Mouse (Mus musculus) activated CD4-positive, CD25-positive, alpha-beta regulatory T cell, adult 4 months (primary cell): ENCODE results near the gene Ankrd39. TPM values are rescaled to one million over a fixed set of nuclear protein-coding genes. Genes with fewer than 3 reads are reported as not detected.

Source experiments
- ATAC-seq: one replicate; pipeline ENCODE4 v1.8.0; 2017
- polyA plus RNA-seq, 2 experiments: library from polyadenylated mRNA; unstranded; fragments of 100-300 nt; shearing (Covaris generic); gene quantifications; one replicate each; pipeline ENCODE4 v1.2.1; 2017

The Ankrd39 gene
- polyA plus RNA-seq, 2 experiments from 2014 or later: 21.5 to 21.6 TPM

DNA sequence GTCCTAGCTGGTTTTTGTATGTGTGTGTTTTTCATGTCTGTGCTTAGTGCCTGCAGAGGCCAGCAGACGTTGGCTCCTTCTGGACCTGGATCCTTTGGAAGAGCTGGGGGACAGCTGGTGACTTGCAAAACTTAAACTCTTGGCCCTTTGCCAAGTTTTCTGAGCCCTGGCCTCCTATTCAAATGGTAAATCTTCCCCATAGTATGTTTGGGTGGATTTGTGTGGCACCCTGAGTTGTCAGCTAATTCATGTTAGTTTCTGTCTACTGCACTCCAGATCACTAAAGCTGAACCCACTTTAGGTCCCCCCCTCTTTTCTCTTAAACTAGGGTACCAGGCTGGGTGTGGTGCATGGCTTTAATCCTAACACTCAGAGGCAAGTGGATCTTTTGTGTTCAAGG is 18.9 kb downstream of the Ankrd39 start:
- no peak for ATAC-seq

DNA sequence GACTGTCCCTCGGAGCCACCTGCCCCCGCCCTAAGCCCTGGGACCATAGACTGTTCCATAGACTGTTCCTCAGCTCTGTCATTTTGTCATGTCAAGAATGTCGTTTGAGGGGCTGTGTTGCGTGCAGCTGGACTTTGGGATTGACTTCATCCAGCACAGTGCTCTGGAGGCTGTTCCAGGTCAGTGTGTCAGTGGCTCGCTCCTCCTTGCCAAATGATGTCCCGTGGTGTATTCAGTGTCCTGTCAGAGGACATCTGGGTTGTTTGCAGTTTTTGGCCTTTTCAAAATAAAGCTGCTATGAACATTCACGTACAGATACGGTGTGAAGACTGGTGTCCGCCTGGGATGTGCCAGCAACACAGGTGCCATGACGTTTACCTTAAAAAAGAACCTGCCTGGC is 20.3 kb downstream of the Ankrd39 start:
- ATAC-seq: no peak

DNA sequence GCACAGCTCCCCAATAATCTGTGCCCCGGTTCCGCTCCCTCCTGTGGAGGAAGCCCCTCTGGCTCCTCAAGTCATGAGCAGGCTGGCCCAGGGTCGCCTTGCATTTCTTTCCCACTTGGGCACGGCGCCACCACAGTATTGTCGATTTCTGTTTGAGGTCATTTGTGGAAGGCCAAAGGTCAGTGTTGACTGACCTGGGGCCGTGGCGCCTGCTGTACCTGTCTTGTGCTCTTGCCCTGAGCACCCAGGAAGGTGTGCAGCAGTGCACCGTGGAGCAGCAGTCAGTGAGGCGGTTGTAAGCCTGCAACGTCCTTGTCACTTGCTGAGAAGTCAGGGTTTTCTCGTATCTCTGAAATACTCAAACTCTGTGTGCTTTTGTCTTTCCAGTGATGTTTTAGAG is 21.5 kb downstream of the Ankrd39 start:
- ATAC-seq: no peak

DNA sequence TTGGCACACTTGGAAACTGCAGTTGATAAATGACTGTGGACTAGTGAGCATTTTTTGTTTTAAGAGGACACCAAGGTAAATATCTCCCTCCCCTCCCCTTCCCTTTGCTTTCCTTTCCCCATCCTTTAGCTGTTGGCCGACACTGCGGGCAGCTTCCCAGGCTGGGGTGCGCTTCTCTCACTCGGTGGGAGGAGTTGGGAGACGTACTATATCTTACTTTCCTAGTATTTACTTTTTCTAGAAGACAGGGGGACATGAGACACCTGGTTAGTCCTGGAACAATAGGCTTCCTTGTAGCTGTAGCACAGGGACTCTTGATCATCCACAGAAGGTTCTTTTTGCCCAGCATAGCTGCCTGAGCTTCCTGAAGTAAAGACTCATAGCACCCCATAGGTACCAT is 23.2 kb downstream of the Ankrd39 start:
- no peak for ATAC-seq

DNA sequence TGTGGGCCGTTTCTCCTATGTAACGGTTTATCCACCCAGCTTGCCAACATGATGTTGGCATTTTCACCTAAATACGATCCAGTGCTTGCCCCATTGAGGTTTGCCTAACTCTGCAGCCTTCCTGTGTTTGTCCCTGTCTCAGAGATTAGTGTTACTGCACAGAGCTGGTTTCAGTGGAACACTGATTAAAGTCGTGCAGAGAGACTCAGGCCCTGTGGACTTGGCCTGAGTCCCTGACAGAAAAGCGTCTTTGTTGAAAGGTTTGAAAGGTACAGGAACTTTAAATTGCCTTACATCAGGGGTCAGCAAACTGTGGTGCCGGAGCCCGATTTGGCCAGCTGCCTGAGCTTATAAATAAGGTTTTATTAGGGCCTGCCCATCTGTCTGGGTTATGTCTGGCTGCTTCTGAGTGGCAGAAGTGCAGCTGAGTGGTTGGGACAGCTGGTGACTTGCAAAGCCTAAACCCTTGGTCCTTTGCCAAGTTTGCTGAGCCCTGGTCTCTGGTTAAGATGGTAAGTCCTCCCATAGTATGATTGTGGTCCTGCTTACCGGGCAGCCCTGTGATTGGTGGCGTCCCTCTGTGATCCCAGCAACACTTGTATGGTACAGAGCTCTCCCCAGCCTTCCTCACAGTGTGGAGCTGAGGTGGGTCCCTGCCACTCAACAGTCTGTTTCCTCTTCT is 23.8 kb downstream of the Ankrd39 start:
- no peak for ATAC-seq

DNA sequence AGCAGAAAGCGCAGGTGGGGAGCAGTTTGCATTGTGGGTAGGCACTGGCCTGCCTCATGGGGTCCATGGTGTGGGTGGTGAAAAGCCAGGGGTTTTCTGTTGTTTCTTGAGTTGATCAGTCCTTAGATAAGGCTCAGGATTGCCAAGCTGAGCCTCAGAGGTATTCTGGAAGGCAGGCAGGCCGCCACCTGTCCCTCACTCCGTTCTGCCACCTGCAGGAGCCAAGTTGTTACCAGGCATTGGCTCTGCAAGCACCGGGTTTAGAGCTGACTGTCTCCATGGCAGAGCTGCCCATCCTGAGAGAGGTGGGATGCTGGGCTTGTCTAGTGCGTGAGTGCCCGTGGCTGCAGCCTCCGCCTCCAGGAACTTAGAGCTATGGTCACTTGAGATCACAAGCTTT is 25.0 kb downstream of the Ankrd39 start:
- ATAC-seq: no peak

DNA sequence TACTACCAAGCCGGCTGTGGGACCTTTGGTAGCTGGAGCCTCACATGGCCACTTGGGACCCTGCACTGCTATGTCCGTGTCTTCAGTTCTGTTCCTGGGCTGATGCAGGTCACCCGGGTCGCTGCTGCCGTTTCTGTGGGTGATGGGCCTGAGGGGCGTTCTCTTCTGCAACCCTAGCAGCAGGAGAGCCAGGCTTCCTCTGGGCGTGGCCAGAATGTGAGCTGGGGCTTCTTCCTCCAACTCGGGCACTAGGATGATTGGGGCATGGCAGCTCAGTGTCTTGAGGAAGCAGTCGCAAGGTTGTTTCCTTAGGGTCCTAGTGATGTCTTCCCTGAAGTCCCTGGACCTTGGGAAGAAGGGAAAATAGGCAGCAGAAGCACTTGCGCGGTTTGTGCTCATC is 27.6 kb downstream of the Ankrd39 start:
- ATAC-seq: no peak

DNA sequence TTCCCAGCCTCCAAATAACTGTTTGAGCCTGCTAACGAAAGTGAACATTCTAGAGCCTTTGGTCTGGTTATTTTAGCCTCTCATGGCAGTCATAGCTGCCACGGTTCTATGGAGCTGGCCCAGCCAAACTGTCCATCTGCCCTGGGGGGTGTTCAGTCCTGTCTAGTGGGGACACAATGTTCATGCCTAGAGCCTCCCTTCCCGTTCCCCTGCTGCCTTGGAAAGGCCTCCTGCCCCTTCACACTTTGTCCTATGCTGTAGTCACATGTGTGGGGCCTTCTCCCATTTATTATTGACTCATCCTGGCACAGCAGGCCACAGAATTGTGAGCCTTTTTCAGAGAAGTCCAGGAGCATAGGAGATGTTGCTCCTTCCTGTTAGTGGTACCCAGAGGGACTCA is 29.0 kb downstream of the Ankrd39 start:
- no peak for ATAC-seq

DNA sequence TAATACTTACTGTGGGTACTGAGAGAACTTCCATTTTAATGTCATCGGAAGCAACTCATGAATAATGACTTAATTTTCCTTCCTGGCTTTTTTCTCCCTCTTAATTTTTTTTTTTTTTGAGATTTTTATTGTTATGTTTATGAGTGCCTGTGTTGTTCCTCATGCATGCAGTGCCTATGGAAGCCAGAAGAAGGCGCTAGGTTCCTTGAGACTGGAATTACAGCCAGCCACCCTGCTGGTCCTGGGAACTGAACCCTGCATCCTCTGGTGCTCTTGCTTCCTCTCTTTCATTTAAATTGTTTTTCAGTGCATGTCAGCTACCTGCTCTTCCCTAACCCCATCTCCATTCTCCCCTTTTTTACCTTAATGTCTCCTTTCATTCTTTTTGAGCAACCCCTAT is 33.5 kb downstream of the Ankrd39 start:
- ATAC-seq: no peak

DNA sequence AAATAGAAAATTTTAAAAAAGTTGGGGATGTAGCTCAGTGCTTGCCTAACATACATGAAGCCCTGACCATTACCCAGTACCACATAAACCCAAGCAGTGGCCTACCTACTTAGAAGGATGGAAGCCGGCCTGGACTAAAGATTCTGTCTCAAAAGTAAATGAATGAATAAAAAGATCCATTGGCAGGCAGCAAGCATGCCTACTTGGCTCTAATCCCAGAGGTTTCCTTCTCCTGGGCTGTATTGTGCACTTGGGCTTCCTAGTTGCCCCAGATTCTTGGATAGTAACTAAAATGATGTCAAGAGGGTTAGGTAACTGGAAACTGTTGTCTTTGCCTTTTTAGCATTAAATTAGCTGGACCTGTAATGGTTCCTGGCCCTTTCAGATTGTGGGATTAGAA is 33.9 kb downstream of the Ankrd39 start:
- ATAC-seq: no peak

DNA sequence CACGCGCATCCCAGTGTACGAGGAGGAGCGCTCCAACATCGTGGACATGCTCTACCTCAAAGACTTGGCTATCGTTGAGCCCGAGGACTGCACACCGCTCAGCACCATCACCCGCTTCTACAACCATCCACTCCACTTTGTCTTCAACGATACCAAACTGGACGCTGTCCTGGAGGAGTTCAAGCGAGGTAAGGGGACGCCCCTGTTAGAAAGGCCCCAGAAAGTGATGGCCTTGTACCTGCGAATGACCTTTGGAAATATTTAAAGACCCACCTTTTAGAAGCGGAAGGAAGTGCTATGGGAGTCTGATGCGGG is 34.3 kb downstream of the Ankrd39 start:
- no peak for ATAC-seq

DNA sequence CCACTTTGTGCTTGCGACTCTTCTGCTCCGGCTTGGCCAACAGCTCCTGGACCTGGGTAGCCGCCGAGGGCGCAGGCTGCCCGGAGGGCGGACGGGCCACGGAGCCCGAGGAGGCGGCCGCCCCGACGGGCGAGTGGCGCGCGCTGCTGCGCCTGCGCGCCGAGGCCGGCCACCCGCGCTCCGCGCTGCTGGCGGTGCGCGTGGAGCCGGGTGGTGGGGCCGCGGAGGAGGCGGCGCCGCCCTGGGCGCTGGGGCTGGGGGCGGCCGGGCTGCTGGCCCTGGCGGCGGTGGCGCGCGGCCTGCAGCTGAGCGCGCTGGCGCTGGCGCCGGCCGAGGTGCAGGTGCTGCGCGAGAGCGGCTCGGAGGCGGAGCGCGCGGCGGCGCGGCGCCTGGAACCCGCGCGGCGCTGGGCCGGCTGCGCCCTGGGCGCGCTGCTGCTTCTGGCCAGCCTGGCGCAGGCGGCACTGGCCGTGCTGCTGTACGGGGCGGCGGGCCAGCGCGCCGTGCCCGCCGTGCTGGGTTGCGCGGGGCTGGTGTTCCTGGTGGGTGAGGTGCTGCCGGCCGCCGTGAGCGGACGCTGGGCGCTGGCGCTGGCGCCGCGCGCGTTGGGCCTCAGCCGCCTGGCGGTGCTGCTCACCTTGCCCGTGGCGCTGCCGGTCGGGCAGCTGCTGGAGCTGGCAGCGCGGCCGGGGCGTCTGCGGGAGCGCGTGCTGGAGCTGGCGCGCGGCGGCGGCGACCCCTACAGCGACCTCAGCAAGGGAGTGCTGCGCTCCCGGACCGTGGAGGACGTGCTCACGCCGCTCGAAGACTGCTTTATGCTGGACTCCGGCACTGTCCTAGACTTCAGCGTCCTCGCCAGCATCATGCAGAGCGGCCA is 34.9 kb downstream of the Ankrd39 start:
- ATAC-seq: peak; percentile 27

DNA sequence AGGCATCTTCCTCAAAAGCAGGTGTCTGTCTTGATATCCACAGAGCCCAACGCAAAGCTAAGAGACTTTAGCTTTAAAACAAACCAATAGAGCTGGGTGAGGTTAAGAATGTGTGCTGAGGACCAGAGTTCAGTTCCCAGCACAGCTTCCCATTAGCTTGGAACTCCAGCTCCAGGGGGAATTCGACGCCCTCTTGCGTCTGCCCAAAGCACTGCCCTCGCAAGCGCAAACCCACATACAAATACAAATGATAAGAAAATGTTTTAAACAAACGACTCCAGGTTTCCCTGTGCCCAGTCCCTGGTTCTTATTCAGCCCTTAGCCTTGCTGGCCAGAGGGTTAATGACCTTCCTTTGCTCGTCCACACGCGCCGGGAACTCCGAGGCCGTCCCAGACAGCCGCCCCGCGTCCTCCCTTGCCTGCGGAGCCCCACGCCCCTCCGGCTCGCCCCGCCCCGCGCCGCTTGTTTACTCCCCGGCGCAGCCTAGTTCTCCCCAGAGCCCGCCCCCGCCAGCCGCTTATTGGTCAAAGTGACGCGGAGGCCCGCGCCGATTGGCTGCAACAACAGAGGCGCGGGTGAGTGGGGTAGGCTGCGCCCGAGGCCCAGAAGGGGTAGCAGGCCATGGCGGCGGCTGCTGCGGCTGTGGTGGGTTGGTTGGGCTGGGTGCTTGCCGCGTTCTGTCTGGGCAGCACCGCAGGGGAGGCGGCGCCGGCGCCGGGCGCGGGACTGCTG is 35.8 kb downstream of the Ankrd39 start, which contains the start of gene Cnnm3:
Gene Cnnm3, plus strand, starts transcription at position 579 of the 733 bp plus-strand sequence.
- ATAC-seq: peak; percentile 98

DNA sequence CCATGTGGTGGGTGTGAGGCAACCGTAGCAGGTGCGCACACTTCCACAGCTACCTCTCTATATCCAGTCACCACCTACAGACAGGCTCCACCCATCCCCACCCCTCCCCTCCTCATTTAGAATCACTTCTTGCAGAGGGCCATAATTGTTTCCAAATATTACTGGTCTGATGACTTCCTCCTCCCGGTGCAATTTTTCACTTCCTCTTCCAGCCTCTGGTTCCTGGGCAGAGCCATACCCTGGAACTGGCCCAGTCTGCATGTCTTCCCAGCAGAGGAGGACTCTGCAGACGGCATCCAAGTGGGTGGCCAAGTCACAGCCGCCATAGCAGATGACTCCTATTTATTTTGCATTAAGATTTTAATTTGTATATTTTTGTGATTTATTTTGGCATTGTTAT is 39.0 kb downstream of the Ankrd39 start:
- ATAC-seq: no peak

DNA sequence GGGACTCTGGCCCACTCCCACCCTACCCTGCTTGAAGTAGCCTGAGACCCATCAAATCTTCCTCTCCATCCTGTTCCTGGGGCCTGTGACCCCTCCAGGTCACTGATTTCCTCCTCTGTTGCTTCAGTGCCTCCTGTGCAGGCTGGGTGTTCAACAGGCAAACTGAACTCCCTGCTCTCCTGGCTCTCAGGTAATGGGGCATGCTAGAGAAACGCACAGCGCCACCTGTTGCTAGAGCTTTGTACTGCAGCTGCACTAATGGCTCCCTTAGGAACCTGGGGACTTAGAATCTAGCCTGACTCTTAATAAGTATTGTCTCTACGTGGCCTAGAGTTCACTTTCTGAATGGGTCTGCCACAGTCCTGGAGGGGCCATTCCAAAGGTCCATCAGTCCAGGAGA is 46.0 kb downstream of the Ankrd39 start:
- peak; percentile 72 for ATAC-seq

DNA sequence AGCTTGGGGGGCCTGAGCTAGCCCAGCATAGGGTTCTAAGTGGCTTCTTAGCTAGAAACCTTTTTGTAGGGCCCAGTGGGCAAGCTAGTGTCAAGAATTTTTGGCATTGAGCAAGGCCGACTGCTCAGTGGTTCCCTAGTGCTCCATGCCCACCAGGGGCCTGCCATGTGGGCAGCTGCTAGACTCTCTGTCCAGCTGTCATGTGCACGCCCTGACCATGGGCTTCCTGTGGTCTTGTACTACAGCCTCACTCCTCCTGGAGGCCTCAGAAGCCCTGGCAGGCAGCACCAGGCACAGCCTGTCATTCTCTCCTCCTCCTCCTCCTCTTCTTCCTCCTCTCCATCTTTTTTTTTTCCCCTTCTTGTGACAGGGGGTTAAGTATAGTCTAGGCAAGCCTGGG is 49.9 kb downstream of the Ankrd39 start:
- ATAC-seq: no peak

DNA sequence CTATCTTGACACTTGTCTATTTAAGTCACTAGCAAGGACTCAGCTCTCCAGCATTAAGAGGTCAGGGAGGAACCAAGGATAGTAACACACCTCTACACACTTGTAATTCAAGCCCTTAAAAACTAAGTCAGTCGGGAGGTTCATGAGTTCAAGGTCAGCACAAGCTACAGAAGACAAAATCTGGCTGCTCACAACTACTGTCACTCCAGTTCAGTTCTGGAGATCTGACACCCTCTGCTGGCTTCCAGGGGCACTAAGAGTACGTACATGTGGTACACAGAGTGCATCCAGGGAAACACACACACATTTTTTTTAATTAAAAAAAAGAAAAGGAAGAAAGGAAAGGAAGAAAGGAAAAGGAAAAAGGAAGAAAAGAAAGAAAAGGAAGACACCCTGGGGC is 50.5 kb downstream of the Ankrd39 start:
- no peak for ATAC-seq

DNA sequence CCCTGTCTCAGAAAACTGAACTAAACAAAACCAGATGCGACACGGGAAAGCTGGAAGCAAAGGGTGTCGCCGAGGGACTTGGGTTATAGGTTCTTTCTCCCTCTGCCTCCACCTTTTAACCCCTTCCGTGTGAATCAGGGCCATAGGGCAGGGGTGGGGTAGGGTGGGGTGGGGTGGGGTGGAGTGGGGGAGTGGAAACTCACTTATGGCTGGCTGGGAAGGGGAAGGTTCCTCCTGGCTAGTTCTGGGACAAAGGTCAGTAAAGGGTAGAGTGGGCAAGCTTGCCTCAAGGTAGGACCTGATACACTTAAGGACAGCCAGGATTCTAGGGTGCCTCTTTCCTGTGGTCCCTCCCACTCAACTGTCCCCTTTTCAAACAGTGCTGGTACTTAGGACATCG is 53.9 kb downstream of the Ankrd39 start:
- ATAC-seq: no peak

DNA sequence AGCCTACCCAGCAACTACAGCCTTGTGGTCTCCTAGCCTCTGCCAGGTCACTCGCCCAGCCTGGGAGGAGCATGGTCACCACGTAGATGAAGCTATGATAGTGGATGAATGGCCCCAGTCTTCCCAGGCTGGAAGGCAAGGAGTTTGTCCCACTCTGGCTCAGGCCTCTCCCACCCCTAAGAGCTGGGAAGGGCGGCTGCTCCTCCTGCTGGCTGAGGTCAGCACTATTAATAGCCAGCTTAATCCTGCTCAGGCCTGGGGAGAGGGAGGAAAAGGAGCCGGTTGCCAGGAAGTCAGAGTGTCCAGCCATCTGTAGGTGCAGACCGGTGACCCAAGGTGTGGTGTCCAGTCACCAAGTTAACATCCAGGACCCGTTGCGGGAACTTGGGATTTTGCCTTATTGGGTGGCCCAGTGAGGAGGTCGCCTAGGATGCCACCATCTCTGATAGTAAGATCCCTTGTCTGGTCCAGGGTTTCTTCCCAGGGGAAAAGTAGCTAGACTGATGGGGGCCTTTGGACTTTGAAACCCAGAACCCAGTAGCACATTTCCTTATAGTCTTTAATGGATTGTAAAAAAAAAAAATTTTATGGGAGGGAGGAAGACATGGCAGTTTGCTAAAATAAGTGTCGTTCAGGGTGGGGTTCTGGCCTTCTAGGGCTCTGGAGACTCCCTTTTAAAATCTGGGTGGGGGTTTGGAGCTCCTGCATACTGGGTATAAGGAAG is 54.7 kb downstream of the Ankrd39 start:
- no peak for ATAC-seq

DNA sequence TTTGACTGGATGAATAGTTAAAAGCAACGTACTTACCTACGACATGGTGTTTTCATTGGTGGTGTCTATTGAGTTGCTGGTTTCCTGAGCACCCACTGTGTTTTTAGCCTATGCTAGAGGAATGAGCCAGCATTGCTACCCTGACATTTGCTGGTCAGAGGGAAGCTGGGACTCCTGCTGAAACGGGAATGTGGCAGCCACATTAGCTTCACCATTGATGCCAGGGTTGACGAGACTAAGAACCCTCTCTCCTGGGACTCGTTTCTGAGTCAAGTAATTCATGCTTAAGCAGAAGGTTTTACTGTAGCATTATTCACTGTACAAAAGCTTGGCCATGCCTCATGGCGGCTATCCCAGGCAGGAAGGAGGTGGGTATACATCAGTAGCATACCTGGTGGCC is 57.6 kb downstream of the Ankrd39 start:
- no peak for ATAC-seq
